Mouse (Mus musculus) limb, embryonic 14.5 days (tissue): ENCODE measurements around the gene Sumf1. TPM values are rescaled to one million over a fixed set of nuclear protein-coding genes. Genes with fewer than 3 reads are reported as not detected.

ENCODE experiments used
- ATAC-seq: fragments of 200-750 bp; cut with Nextera tagmentation; 2 replicates; pipeline ENCODE4 v1.8.0; 2017; ENCODE audit warnings: low read depth, moderate number of reproducible peaks, moderate TSS enrichment; ENCODE audit not compliant: low FRiP score
- DNase-seq: peaks from one replicate; pipeline ENCODE4 v3.0.0-alpha.2; 2015; ENCODE audit warnings: low spot score
- H3K27ac ChIP-seq: fragments of 300-500 bp; sonication (generic); replicated peaks from 2 replicates; pipeline ENCODE4 v1.5.1; 2014; ENCODE audit warnings: low read depth, mild to moderate bottlenecking, low read length, moderate library complexity, mixed read lengths
- H3K27me3 ChIP-seq: fragments of 300-500 bp; sonication (generic); 2 replicates; pipeline ENCODE4 v1.6.1; 2014; ENCODE audit warnings: low read length, mixed read lengths; ENCODE audit not compliant: control insufficient read depth, insufficient read depth
- H3K36me3 ChIP-seq: fragments of 300-500 bp; sonication (generic); 2 replicates; pipeline ENCODE4 v1.6.1; 2014; ENCODE audit warnings: mild to moderate bottlenecking, low read length, moderate library complexity, mixed read lengths; ENCODE audit not compliant: control insufficient read depth, insufficient read depth
- H3K4me1 ChIP-seq: fragments of 300-500 bp; sonication (generic); 2 replicates; pipeline ENCODE4 v1.6.1; 2014; ENCODE audit warnings: antibody characterized with exemption, low read length, mixed read lengths; ENCODE audit not compliant: control insufficient read depth, insufficient read depth
- H3K4me2 ChIP-seq: fragments of 300-500 bp; sonication (generic); replicated peaks from 2 replicates; pipeline ENCODE4 v1.6.1; 2014; ENCODE audit warnings: low read depth, mild to moderate bottlenecking, low read length, moderate library complexity; ENCODE audit not compliant: severe bottlenecking
- H3K4me3 ChIP-seq: fragments of 300-500 bp; sonication (generic); replicated peaks from 2 replicates; pipeline ENCODE4 v1.5.1; 2014; ENCODE audit warnings: low read length
- H3K9ac ChIP-seq: fragments of 300-500 bp; sonication (generic); 2 replicates; pipeline ENCODE4 v1.6.1; 2014; ENCODE audit warnings: mild to moderate bottlenecking, low read depth, low read length, moderate library complexity; ENCODE audit not compliant: severe bottlenecking
- H3K9me3 ChIP-seq: fragments of 300-500 bp; sonication (generic); 2 replicates; pipeline ENCODE4 v1.6.1; 2016; ENCODE audit warnings: low read length; ENCODE audit not compliant: control insufficient read depth
- POLR2A ChIP-seq: fragments of 200-500 bp; IDR thresholded peaks from 2 replicates; pipeline ENCODE4 v1.8.0; 2012; ENCODE audit warnings: inconsistent platforms, mild to moderate bottlenecking, moderate library complexity, borderline replicate concordance; ENCODE audit not compliant: insufficient read depth, insufficient read length; ENCODE audit errors: extremely low read depth
- WGBS: fragments of 180-500 bp; shearing (Covaris S2); extraction: QIAGEN DNeasy Blood & Tissue Kit; methylation state at CpG from one replicate; pipeline ENCODE4 v1.1.7; 2014; 5-methylcytosine and 5-hydroxymethylcytosine counted together
- polyA plus RNA-seq, 2 experiments: library from polyadenylated mRNA; depleted of rRNA in 1 of 2; stranded (reverse) in 1 of 2; unstranded in 1 of 2; fragments of >200 nt; fragmentation: Nextera tagmentation in 1 of 2; extraction: Ambion mirVana in 1 of 2; gene quantifications; 2 replicates each; pipeline versions ENCODE4 v1.2.1 to v1.2.3; 2012 to 2014

The Sumf1 gene
- polyA plus RNA-seq, 2 experiments = 18.8 to 26.7 TPM

DNA sequence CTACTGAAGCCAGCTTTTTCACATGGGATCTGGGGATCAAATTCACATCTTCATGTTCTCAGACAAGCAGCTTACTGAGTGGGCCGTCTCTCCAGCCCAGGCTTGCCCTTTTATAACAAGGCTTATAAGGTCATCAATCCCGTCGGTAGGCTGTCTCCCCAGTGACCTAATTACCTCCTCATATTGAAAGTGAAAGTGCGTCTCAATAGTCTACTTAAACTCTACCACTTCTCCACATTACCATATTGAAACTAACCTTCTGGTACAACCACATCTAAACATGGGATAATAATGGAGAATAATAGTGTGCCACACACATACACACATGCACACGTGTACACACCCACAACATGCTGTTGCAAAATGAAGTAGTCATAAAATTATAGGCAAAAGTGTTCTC lies 20.4 kb downstream of the Sumf1 start:
- WGBS = 79% methylated on average over 5 of the region's 5 CpGs
- Histone ChIP-seq H3K4me2 (no peak overlapping the region), H3K27me3 (no peaks in the 10 kb centered on the region), H3K9me3 (no peaks in the 10 kb centered on the region), H3K4me3 (no peak overlapping the region), H3K36me3 (no peaks in the 10 kb centered on the region; the same call in 1 of the 2 replicates), H3K27ac (no peak overlapping the region), H3K9ac (no peak overlapping the region), H3K4me1 (no peaks in the 10 kb centered on the region)
- TF ChIP-seq POLR2A = no peak
- ATAC-seq = no peak
- DNase-seq = no peak

DNA sequence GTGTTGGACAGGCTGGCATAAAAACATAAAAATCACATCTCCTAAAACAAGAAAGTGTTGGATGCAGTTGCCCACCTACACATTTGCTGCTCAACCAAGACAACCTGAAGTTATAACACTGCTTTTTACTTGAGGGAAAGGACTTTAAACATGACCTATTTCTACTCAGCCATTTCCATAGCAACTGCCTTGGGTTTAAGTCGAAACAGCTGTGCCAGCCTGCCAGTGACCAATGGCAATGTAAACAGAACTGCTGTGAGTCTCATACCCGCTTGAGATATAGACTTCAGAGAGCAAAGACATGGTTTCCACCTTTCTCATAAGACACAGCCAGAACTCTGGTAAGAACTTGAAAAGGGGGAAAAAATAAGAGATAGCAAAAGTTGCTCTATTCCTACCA lies 24.8 kb downstream of the Sumf1 start:
- Histone ChIP-seq H3K36me3 (no peaks in the 10 kb centered on the region), H3K9ac (no peak overlapping the region), H3K27ac (no peak overlapping the region), H3K4me1 (no peaks in the 10 kb centered on the region), H3K4me3 (no peak overlapping the region), H3K9me3 (no peaks in the 10 kb centered on the region), H3K4me2 (no peak overlapping the region), H3K27me3 (no peaks in the 10 kb centered on the region)
- no peak for TF ChIP-seq POLR2A
- 25% methylated on average over 2 of the region's 2 CpGs for WGBS
- no peak for ATAC-seq
- no peak for DNase-seq

DNA sequence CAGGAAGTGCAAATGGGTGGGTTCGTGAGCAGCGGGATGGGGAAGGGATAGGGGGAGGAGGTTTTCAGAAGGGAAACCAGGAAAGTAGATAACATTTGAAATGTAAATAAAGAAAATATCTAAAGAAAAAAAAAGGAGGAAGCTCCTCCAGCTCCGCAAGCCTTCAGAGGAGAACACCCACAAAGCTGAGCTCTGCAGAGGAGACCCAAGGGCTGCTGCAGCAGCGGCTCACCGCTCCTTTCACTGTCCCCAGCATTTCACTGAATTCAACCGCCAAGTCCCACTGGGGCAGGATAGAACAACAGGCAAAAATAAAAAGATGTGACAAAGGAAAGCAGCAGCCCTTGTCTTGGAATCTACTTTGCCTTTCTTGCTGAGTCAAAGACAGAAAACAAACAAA lies 28.5 kb downstream of the Sumf1 start:
- Histone ChIP-seq H3K9ac (no peak overlapping the region), H3K27ac (no peak overlapping the region), H3K27me3 (no peaks in the 10 kb centered on the region), H3K36me3 (no peaks in the 10 kb centered on the region), H3K4me2 (no peak overlapping the region), H3K4me1 (no peaks in the 10 kb centered on the region), H3K4me3 (no peak overlapping the region), H3K9me3 (no peaks in the 10 kb centered on the region)
- ATAC-seq = no peak
- TF ChIP-seq POLR2A = no peak
- 77% methylated on average over 6 of the region's 6 CpGs for WGBS
- DNase-seq = no peak

DNA sequence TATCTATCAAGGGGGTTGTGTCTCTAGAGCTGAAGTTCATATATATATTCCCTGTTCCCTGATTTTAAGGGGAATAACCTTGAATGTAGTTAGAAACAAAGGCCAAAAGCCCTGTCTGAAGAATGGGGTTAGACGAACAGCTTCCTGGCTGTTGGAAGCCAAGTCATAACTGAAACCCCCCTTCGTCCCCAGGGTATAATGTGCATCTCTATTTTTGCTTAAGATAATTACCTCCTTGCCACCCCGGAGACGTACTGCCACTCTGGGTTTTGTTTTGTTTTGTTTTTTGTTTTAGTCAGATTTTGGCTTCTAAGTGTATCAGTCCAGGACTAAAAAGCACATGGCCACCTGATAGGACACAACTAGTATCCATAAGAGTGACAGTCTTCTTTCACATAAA lies 31.1 kb downstream of the Sumf1 start:
- ATAC-seq (no peak), DNase-seq (no peak)
- no peak overlapping the region for H3K4me3 ChIP-seq
- no peaks in the 10 kb centered on the region for H3K36me3 ChIP-seq
- no peak overlapping the region for H3K4me2 ChIP-seq
- TF ChIP-seq POLR2A = no peak
- no peak overlapping the region for H3K9ac ChIP-seq
- WGBS = 84% methylated on average over 4 of the region's 4 CpGs
- H3K9me3 ChIP-seq = no peaks in the 10 kb centered on the region
- H3K4me1 ChIP-seq = no peaks in the 10 kb centered on the region
- no peak overlapping the region for H3K27ac ChIP-seq
- no peaks in the 10 kb centered on the region for H3K27me3 ChIP-seq

DNA sequence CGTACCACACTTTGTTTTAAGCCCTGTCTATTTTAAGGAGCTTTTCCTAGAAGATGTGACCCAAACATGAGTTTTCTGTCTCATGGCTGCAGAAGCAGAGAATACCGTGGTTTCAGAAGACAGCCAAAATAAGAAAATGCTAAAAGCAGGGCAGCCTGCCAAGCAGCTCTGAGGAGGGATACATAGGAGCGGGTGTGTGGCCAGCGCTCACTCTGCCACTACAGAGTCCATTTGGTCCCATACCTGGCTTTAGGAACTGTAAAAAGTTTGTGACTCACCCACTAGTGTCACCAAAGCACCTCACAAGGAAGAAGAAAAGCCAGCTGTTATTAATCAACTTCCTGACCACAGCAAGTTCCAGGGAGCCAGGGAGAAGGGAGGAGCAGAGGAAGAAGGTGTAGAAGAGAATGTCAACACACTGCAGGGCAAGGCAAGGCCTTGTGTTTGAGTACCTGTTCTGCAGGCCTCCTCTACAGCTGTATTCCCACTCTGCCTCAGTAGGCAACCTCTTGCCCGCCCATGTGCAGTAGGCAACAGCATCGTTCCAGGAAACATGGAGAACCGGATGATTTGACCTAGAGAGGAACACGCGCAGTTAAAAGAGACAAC lies 32.6 kb downstream of the Sumf1 start:
- Histone ChIP-seq H3K27ac (no peak overlapping the region), H3K4me2 (no peak overlapping the region), H3K9ac (no peak overlapping the region), H3K4me3 (no peak overlapping the region), H3K9me3 (no peaks in the 10 kb centered on the region), H3K36me3 (no peaks in the 10 kb centered on the region), H3K27me3 (no peaks in the 10 kb centered on the region), H3K4me1 (no peaks in the 10 kb centered on the region)
- DNase-seq = no peak
- TF ChIP-seq POLR2A = no peak
- 88% methylated on average over 9 of the region's 9 CpGs for WGBS
- no peak for ATAC-seq

DNA sequence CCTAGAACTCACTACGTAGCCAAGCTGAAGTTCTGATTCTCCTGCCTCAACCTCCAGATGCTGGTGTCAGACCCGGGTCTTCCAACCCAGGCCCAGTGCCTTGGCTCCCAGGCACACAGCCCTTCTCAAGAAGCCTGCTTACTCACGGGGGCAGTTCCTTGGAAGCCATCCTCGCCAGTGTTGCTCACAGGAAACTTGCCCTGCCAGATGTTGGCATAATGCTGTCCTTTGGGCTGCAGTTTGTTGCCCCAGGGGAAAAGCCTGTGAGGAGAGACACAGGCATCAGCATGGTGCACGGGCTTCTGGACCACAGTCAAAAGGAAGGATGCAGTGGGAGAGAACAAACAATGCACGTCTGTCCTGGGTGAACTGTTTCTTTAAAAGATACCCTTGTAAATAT lies 33.3 kb downstream of the Sumf1 start:
- no peak overlapping the region for H3K4me3 ChIP-seq
- no peak overlapping the region for H3K27ac ChIP-seq
- H3K27me3 ChIP-seq = no peaks in the 10 kb centered on the region
- H3K4me1 ChIP-seq = no peaks in the 10 kb centered on the region
- TF ChIP-seq POLR2A = no peak
- H3K9ac ChIP-seq = no peak overlapping the region
- no peak overlapping the region for H3K4me2 ChIP-seq
- no peaks in the 10 kb centered on the region for H3K9me3 ChIP-seq
- H3K36me3 ChIP-seq = no peaks in the 10 kb centered on the region
- WGBS = 80% methylated on average over 6 of the region's 6 CpGs
- DNase-seq (no peak), ATAC-seq (no peak)
